Mouse (Mus musculus) heart, adult 9 months (tissue): ENCODE results near the gene Tnnc2.
"Not testable (repeated sequence)": the region's sequence is repeated elsewhere in the genome, so short reads cannot be mapped to it uniquely, and the experiment has no call there.

Experiments
- DNase-seq, 2 experiments: peaks; one replicate each; pipeline ENCODE4 v3.0.0; 2022; ENCODE audit warnings: low spot score in 2 of 2

The Tnnc2 gene

GRCm38 (mm10) chr2:164779481-164780086 is at the start of gene Tnnc2:
TSS of gene Tnnc2 (minus strand) at chr2:164779967.
- DNase-seq: no peak

DNA sequence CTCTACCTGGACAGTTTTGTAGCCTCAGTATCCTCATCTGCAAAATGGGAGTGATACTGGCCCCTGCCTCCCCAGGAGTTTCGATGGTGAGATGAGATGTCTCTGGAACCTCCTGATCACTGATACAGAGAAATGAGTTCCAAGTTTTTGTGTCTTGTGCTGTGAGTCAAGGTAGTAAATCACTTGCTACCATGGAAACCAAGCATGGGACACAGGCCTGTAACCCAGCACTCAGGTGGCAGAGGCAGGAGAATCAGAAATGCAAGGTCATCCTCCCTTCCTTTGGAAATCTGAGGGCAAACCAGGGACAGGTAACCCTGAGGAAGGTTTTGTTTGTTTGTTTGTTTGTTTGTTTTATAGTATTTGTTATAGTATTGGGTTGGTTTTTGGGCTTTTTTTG is 49.3 kb upstream of the Tnnc2 start:
- DNase-seq: no peak

DNA sequence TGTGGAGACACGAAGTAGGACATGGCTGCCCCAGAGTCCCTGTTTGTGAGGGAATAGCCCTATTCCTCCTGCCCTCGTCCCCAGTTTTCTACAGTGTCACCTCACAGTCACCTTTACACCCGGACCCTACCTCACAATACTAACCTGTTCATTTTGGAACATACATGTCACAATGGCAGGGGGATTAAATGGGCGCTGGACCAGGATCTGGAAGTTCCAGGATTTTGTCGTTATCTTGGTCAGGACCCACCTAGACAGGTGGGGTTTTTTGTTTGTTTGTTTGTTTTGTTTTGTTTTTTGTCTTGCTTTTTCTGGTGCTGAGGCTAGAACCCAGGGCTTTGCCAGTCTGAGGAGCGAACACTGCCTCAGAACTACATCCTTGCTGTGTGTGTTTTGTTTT is 48.7 kb upstream of the Tnnc2 start, which contains the start of gene Spata25:
Spata25 (minus strand) TSS at position 101 of the 400 bp plus-strand sequence.
- no peak for DNase-seq

- DNase-seq: no peak
Observed at GRCm38 (mm10) chr2:164827146-164827850, 47.5 kb upstream of the Tnnc2 start.

- no peak for DNase-seq
Observed at GRCm38 (mm10) chr2:164825521-164825920, 45.8 kb upstream of the Tnnc2 start.

GRCm38 (mm10) chr2:164823969-164824368 is 44.2 kb upstream of the Tnnc2 start:
- no peak for DNase-seq

GRCm38 (mm10) chr2:164823181-164823585 is 43.4 kb upstream of the Tnnc2 start:
- no peak for DNase-seq

DNA sequence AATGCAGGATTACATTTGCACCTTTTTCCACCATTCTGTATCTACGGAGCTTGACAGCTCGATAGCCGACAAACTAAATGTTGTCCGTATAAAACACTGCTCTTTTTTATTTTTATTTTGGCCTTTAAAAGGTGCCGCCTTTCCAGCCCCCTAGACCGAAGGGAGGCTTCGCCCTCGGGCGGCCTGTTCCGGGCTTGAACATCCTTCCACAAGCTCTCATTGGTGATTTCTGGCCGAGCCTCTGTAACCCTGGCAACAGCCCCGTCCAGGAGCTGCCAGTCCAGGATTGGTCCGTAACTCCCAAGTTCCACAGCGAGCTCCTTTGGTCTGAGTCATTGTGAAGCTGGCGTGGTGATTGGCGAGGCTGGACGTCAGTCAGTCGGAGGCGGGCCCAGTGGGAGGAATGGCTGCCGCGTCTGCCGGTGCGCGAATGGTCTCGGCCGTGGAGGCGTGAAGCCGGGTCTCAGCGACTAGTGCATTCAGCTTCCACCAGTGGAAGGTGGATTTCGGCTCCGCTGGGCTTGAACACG is 42.9 kb upstream of the Tnnc2 start, which contains the start of gene Zswim1:
Zswim1 (plus strand) TSS at position 51 of the 530 bp plus-strand sequence.
- DNase-seq: peak; percentile 99

DNA sequence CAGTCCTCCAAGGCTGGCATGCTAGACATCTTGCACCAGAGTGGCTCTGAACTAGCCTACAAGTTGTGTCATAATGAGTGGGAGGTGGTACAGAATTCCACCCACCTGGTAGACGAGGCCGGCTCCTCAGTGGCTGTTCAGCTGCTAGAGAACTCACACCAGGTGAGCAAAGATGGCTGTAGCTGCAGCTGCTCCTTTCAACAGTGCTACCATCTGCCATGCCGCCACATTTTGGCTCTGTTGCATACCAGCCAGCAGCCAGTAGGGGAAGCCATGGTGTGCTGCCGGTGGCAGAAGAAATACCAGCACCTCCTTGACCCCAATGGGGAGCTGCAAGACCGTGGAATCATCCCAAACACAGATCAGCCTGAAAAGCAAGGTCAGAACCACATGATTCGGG is 41.3 kb upstream of the Tnnc2 start:
- DNase-seq: no peak

DNA sequence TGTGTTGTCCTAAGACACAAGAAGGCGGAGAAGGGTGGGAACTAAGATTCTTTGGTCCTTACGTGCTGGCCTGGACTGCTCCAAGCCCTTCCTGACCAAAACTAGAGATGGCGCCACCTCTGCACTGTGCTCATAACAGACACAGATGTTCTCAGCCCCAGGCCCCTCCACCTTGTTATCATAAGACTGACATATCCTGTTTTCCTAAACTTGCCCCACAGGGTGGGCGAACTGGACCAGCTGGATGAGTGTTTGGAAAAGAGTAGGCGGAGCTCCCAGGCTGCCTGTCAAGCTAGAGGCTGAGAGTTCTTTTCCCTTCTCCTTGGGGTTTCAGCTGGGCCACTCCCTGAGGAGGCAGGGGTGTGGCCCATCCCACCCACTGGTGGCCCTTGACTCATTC is 37.9 kb upstream of the Tnnc2 start:
- DNase-seq: no peak

GRCm38 (mm10) chr2:164817206-164817605 is 37.4 kb upstream of the Tnnc2 start:
- DNase-seq: no peak

GRCm38 (mm10) chr2:164815821-164816220 is 36.1 kb upstream of the Tnnc2 start:
- no peak for DNase-seq

DNA sequence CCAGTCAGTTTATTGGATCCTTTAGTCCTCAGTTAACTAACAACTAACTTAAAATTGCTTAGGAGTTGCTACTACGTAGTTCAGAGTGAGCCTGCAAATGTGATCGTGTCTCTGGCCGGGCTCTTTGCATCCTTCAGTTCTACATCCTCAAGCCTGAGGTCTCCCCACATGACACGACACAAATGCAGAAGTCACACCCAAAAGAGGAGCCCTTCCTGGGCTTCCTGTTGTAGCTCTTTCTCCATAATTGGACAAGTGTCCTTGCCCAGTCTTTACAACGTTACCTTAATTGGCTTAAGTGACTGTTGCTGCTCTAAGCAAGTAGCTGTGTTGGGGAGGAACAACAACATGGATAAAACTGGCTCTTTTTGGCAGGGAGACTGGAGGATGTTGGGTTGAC is 35.6 kb upstream of the Tnnc2 start:
- no peak for DNase-seq

- no peak for DNase-seq
Observed at GRCm38 (mm10) chr2:164813557-164813956, 33.8 kb upstream of the Tnnc2 start.

GRCm38 (mm10) chr2:164806614-164807013 is 26.8 kb upstream of the Tnnc2 start:
- no peak for DNase-seq

DNA sequence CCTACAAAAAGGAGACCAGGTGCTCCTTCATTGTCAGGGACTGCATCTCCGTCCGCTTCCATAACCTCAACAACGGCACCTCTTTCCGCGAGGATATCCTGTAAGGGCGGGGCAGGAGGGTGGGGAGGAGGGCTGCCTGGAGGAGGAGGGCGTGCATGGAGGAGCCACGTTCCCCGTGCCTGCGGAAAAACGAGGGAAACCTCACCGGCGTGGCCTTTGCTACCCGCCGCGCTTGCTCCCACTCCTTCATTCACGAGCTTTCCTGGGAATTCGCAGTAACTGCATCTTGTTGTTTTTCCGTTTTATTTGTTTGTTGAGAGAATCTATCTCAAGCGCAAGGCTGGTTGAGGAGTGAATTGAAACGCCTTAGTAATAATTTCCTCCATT is 25.6 kb upstream of the Tnnc2 start:
- no peak for DNase-seq

DNA sequence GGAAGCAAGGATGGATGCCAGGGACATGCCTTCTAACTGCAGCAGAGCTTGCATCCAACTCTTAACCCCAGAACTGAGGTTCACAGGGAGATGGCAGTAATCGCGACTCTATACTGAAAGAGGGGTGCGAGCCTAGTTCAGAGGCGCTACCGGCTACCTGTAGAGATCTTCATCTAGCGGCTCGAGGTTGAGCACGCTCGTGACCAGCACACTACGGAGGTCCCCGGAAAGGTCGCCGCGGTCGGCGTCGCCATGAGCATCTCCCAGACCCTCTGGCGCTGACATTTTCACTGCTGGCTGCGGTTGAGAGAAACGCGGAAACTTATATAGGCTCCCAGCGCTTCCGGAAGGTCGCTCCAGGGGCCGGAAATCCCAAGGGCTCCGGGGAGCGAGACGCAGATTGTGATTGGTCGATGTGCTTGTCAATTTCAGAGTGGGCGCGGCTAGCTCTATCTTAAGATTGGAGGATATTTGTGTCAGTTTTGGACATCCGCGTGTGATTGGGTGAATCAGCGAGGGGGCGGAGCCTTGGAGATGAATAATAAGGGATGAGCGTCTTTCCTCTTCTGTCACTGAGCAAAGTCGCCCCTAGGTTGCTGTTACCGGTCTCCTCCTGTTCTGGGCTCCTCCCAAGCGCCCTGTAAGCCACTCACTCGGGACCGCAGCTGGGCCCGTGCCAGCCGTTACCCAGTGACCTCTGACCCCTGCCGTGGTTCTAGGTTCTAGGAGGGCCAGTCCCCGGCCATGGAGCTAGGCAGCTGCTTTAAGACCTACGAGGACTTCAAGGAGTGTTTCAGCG is 25.0 kb upstream of the Tnnc2 start, which contains the start of the genes Acot8 and Zswim3:
Acot8 (minus strand) TSS at position 350 of the 799 bp plus-strand sequence.
Zswim3 (plus strand) TSS at position 566 of the 799 bp plus-strand sequence.
- DNase-seq: peak; percentile 99

GRCm38 (mm10) chr2:164803921-164804313 is 24.1 kb upstream of the Tnnc2 start:
- no peak for DNase-seq

GRCm38 (mm10) chr2:164803201-164803920 is 23.6 kb upstream of the Tnnc2 start:
- no peak for DNase-seq

DNA sequence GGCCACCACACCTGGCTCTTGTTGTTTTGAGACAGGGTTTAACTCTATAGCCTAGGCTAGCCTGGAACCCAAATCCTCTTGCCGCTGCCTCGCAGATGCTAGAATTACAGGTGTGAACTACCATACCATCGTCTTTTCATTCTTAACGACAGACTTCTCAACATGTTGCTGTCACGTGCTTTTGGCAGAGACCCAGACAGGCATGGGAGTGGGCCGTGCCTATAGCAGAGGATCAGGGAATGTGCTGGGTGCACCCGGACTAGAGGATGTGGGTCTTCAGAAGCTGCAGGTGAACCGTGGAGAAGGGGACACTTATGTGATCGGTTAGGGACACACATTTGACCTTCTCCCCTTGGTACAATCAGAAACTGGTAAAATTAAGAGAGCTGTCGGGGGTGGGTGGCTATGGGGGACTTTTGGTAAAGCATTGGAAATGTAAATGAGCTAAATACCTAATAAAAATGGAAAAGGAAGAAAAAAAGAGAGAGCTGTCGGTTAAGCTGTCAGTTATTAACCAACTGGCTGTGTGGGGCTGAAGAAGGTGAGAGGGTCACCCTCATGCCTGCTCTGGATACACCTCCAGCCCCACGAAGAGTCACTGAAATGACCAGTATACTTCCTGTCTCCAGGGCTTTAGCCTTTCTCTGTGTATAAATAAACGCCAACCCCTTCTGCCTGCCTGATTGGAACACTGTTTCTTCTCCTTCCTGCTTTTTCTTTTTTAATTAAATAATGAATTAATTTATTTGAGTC is 20.7 kb upstream of the Tnnc2 start:
- no peak for DNase-seq

- not testable (repeated sequence) for DNase-seq
Observed at GRCm38 (mm10) chr2:164798554-164798953, 18.8 kb upstream of the Tnnc2 start.
